Mouse (Mus musculus) CD4-positive, CD25-positive, alpha-beta regulatory T cell, adult 4 months (primary cell): ENCODE data around the gene Dzip1l. TPM values are rescaled to one million over a fixed set of nuclear protein-coding genes. Genes with fewer than 3 reads are reported as not detected.

Experiments
- polyA plus RNA-seq, 2 experiments: library from polyadenylated mRNA; unstranded; fragments of 100-300 nt; shearing (Covaris generic); gene quantifications; one replicate each; pipeline ENCODE4 v1.2.1; 2017

The Dzip1l gene
- polyA plus RNA-seq, 2 experiments from 2014 or later = not detected

Other genes with a start within 250 kb of the Dzip1l start
- gene Mras, start 192.1 kb upstream of the Dzip1l start, polyA plus RNA-seq = not detected
- not detected for gene Nme9, start 178.0 kb upstream of the Dzip1l start, polyA plus RNA-seq
- gene Armc8, start 60.6 kb upstream of the Dzip1l start, polyA plus RNA-seq = 10 to 100 TPM; 24.6 to 31.5 TPM
- gene Dbr1, start 53.7 kb upstream of the Dzip1l start, polyA plus RNA-seq = 10 to 100 TPM; 30.3 to 30.7 TPM
- gene A4gnt, start 17.0 kb upstream of the Dzip1l start, polyA plus RNA-seq = not detected
- gene Cldn18, start 87.8 kb downstream of the Dzip1l start, polyA plus RNA-seq = not detected
- not detected for gene Sox14, start 246.7 kb downstream of the Dzip1l start, polyA plus RNA-seq